Mouse (Mus musculus) liver, postnatal 0 days (tissue): Measurements from ENCODE around the gene Pop5.

Experiments
- CTCF ChIP-seq: sonication (generic); IDR thresholded peaks from 2 replicates; pipeline ENCODE4 v1.5.1; 2016; ENCODE audit warnings: antibody characterized with exemption, low read depth
- EP300 ChIP-seq: IDR thresholded peaks from 2 replicates; pipeline ENCODE4 v1.6.1; 2016; ENCODE audit warnings: antibody characterized with exemption, low read depth, mild to moderate bottlenecking

DNA sequence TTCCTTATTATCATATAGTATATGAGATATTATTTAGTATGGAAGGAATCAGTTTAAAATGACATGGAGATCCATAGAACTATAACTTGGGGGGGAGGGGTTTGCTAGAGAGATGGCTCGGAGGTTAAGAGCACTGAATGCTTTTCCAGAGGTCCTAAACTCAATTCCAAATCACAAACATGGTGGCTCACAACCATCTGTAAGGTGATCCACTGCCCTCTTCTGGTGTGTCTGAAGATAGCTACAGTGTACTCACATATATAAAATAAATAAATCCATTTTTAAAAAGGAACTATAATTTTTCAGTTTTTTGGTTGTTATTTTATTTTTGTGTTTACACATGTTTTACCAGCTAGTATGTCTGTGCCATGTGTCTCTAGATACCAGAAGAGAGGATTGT, 38.7 kb downstream of the Pop5 start:
- 0 out of 2 replicates have a peak, but pooled peaks have one; percentile 10 for TF ChIP-seq CTCF
- TF ChIP-seq EP300 = no peak
